Mouse (Mus musculus): ENCODE data around the gene Sesn2. TPM values are rescaled to one million over a fixed set of nuclear protein-coding genes. Genes with fewer than 3 reads are reported as not detected.

The Sesn2 gene
- total and polyA plus RNA-seq, 3 experiments = 9.6 to 27.5 TPM; not detected in 1

GRCm38 (mm10) chr4:132475895-132476878, 34.1 kb downstream of the Sesn2 start:
- Histone ChIP-seq H3K9me3 (replicated peaks; ENCODE audit: insufficient read depth, low read length) (no peaks in the 10 kb centered on the region), H3K9ac (ENCODE audit: control insufficient read depth, low read depth, low read length, poor library complexity, severe bottlenecking) (no peak overlapping the region), H3K27ac (ENCODE audit: control insufficient read depth, low read depth, low read length) (no peak overlapping the region), H3K4me1 (ENCODE audit: control insufficient read depth in 1 of 2, insufficient read depth in 2 of 2, low read length in 2 of 2) (no peaks in the 10 kb centered on the region), H3K36me3 (ENCODE audit: control insufficient read depth in 1 of 2, insufficient read depth in 2 of 2, low read length in 2 of 2) (no peaks in the 10 kb centered on the region), H3K79me2 (ENCODE audit: control insufficient read depth, insufficient read depth, low read length, poor library complexity) (no peaks in the 10 kb centered on the region), H3K27me3 (ENCODE audit: control insufficient read depth in 1 of 2, insufficient read depth in 2 of 2, low read length in 2 of 2) (no peaks in the 10 kb centered on the region; a peak in 1 of 4 replicates), H3K4me3 (ENCODE audit: control insufficient read depth in 1 of 2, insufficient read depth in 1 of 2, low read depth in 2 of 2, low read length in 2 of 2) (no peak overlapping the region)
- DNase-seq (ENCODE audit: low read depth, low spot score) = no peak
- TF ChIP-seq TBP (IDR thresholded peaks at IDR 0.05; ENCODE audit: low read depth, low read length) (no peak), ETS1 (IDR thresholded peaks at IDR 0.05; ENCODE audit: low read depth, low read length) (no peak), NRF1 (IDR thresholded peaks at IDR 0.05; ENCODE audit: insufficient read depth, low read depth, low read length, poor library complexity, severe bottlenecking) (no peak), CHD2 (IDR thresholded peaks at IDR 0.05; ENCODE audit: low read length) (no peak), POLR2A (IDR thresholded peaks at IDR 0.05; ENCODE audit: control insufficient read depth in 1 of 2, insufficient read depth in 1 of 2, low read depth in 1 of 2, low read length in 2 of 2, poor library complexity in 1 of 2) (no peak), POLR2AphosphoS5 (IDR thresholded peaks at IDR 0.05; ENCODE audit: borderline replicate concordance, low read depth, low read length) (no peak), RAD21 (IDR thresholded peaks at IDR 0.05; ENCODE audit: low read depth, low read length) (no peak)

- Histone ChIP-seq H3K27ac (ENCODE audit: control insufficient read depth, low read depth, low read length) (no peak overlapping the region), H3K4me3 (ENCODE audit: control insufficient read depth in 1 of 2, insufficient read depth in 1 of 2, low read depth in 2 of 2, low read length in 2 of 2) (no peak overlapping the region), H3K79me2 (ENCODE audit: control insufficient read depth, insufficient read depth, low read length, poor library complexity) (no peaks in the 10 kb centered on the region), H3K27me3 (ENCODE audit: control insufficient read depth in 1 of 2, insufficient read depth in 2 of 2, low read length in 2 of 2) (no peaks in the 10 kb centered on the region; a peak in 1 of 4 replicates), H3K9me3 (replicated peaks; ENCODE audit: insufficient read depth, low read length) (no peaks in the 10 kb centered on the region), H3K4me1 (ENCODE audit: control insufficient read depth in 1 of 2, insufficient read depth in 2 of 2, low read length in 2 of 2) (peaks cover 0 to 6% of the 10 kb centered on the region in 2 experiments; a peak in 1 of 4 replicates), H3K36me3 (ENCODE audit: control insufficient read depth in 1 of 2, insufficient read depth in 2 of 2, low read length in 2 of 2) (no peaks in the 10 kb centered on the region), H3K9ac (ENCODE audit: control insufficient read depth, low read depth, low read length, poor library complexity, severe bottlenecking) (no peak overlapping the region)
- TF ChIP-seq GABPA (IDR thresholded peaks at IDR 0.05; ENCODE audit: low read depth, low read length) (no peak), SIN3A (IDR thresholded peaks at IDR 0.05; ENCODE audit: low read length) (no peak)
- no peak for DNase-seq (ENCODE audit: low read depth, low spot score)
Measured at GRCm38 (mm10) chr4:132474631-132475030, 35.7 kb downstream of the Sesn2 start.

GRCm38 (mm10) chr4:132473411-132473810, 36.9 kb downstream of the Sesn2 start:
- Histone ChIP-seq H3K27ac (ENCODE audit: control insufficient read depth, low read depth, low read length) (no peak overlapping the region), H3K36me3 (ENCODE audit: control insufficient read depth in 1 of 2, insufficient read depth in 2 of 2, low read length in 2 of 2) (no peaks in the 10 kb centered on the region), H3K4me3 (ENCODE audit: control insufficient read depth in 1 of 2, insufficient read depth in 1 of 2, low read depth in 2 of 2, low read length in 2 of 2) (no peak overlapping the region), H3K79me2 (ENCODE audit: control insufficient read depth, insufficient read depth, low read length, poor library complexity) (no peaks in the 10 kb centered on the region), H3K9ac (ENCODE audit: control insufficient read depth, low read depth, low read length, poor library complexity, severe bottlenecking) (no peak overlapping the region), H3K9me3 (replicated peaks; ENCODE audit: insufficient read depth, low read length) (no peaks in the 10 kb centered on the region), H3K4me1 (ENCODE audit: control insufficient read depth in 1 of 2, insufficient read depth in 2 of 2, low read length in 2 of 2) (peaks cover 0 to 9% of the 10 kb centered on the region in 2 experiments; a peak in 1 of 4 replicates), H3K27me3 (ENCODE audit: control insufficient read depth in 1 of 2, insufficient read depth in 2 of 2, low read length in 2 of 2) (no peaks in the 10 kb centered on the region; a peak in 1 of 4 replicates)
- TF ChIP-seq MAZ (IDR thresholded peaks at IDR 0.05; ENCODE audit: low read depth, low read length) (no peak), ETS1 (IDR thresholded peaks at IDR 0.05; ENCODE audit: low read depth, low read length) (no peak)
- DNase-seq (ENCODE audit: low read depth, low spot score) = no peak
